Mouse (Mus musculus): ENCODE results near the gene Naa38.

GRCm38 (mm10) chr11:69388680-69389079 lies 6.6 kb upstream of the Naa38 start:
- TF ChIP-seq CTCF (IDR thresholded peaks at IDR 0.05; ENCODE audit: low read depth, low read length) = no peak
- no peak for TF ChIP-seq POLR2A (IDR thresholded peaks at IDR 0.05; ENCODE audit: borderline replicate concordance, low read depth, low read length)
